Mouse (Mus musculus) thymus, postnatal 0 days (tissue): ENCODE measurements around the gene Hoxa4. TPM values are rescaled to one million over a fixed set of nuclear protein-coding genes. Genes with fewer than 3 reads are reported as not detected.

Experiments
- DNase-seq: peaks from one replicate; pipeline ENCODE4 v3.0.0-alpha.2; 2015; ENCODE audit warnings: low spot score
- polyA plus RNA-seq: library from polyadenylated mRNA; unstranded; fragments of >200 nt; fragmentation: Nextera tagmentation; extraction: Ambion mirVana; gene quantifications from 2 replicates; pipeline ENCODE4 v1.2.1, GENCODE M21; 2015

Gene Hoxa4
- polyA plus RNA-seq, 1 experiment from 2014 or later = 0.27 TPM

GRCm38 (mm10) chr6:52217895-52218642 lies 26.5 kb upstream of the Hoxa4 start:
- no peak for DNase-seq

- peak; percentile 57 for DNase-seq
Observed at GRCm38 (mm10) chr6:52217459-52217768, 25.9 kb upstream of the Hoxa4 start.

GRCm38 (mm10) chr6:52216691-52217458 lies 25.3 kb upstream of the Hoxa4 start:
- no peak for DNase-seq

DNA sequence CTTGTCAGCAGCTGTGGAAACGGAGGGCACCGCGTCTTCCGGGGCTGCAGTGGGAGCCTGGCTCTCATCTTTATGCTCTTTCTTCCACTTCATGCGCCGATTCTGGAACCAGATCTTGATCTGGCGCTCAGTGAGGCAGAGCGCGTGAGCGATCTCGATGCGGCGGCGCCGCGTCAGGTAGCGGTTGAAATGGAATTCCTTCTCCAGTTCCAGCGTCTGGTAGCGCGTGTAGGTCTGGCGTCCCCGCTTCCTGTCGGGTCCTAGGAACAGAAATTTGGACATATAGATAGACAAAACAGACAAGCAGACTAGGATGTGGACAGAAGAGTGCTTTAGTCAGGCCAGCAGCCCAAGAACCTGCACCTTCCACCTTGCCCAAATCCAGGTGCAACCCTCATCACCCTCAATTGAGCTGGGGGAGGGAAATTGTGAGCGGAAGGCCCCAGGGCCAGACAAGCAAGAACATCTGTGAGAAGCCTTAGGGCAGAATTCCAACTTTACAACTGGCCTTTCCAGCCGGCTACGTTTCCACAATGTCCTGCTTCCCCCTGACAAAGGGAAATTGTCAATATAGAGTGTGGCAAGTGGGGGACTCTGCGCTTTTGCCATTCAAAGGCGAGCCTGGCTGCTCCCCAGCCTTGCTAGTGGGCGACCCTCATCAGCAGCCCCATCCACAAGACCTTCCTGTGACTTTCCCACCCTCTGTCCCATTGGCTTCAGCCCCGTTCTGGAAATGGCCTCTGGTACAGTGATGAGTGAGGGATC lies 24.4 kb upstream of the Hoxa4 start:
- DNase-seq = no peak

DNA sequence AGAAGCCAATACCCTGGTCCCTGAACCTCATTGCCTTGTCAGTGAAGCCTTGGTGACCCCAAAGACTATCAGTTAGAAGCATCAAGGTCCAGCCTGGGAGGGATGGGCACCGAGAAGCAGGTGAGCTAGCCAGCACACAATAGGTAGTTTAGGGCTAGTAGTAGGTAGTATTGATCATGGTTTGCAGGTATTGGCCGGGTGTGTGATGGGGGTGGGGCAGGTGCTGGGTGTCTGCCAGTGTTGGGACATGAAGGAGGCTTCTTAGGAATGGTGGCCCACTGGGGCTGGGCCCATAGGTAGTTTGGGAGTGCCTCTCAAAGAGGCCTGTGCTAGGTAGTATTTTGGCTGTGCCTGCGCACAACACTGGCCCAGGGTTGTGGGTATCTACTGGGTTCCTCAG lies 23.5 kb upstream of the Hoxa4 start:
- DNase-seq = no peak

- no peak for DNase-seq
Observed at GRCm38 (mm10) chr6:52214271-52214670, 22.7 kb upstream of the Hoxa4 start.

GRCm38 (mm10) chr6:52213119-52213986 lies 21.8 kb upstream of the Hoxa4 start, which contains the start of the genes Hoxa3 and Gm28308:
Gene Hoxa3 (minus strand): TSS chr6:52213336.
Gene Gm28308 (minus strand): TSS chr6:52213339.
- DNase-seq = no peak

- no peak for DNase-seq
Observed at GRCm38 (mm10) chr6:52212556-52213118, 21.1 kb upstream of the Hoxa4 start.

- no peak for DNase-seq
Observed at GRCm38 (mm10) chr6:52211961-52212360, 20.4 kb upstream of the Hoxa4 start.

- peak; percentile 63 for DNase-seq
Observed at GRCm38 (mm10) chr6:52211170-52211935, 19.8 kb upstream of the Hoxa4 start.

DNA sequence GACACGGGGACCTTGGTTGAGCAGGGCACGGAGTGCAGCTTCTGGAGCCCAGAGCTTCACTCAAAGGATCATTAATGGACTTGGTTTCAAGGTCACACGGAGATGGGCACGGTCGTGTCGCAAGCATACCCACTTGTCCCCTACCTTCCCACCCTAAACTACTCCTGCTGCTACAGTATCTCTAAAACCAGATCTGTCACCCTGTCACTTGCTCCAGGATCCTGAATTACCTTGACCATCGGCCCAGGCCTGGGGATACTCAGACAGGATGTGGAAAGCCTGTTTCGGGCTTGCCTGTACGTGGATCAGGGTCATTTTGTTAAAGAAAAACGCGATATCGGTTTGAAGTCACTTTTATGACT lies 18.1 kb upstream of the Hoxa4 start:
- DNase-seq = no peak

GRCm38 (mm10) chr6:52208868-52209684 lies 17.5 kb upstream of the Hoxa4 start:
- DNase-seq = no peak

- no peak for DNase-seq
Observed at GRCm38 (mm10) chr6:52208072-52208867, 16.7 kb upstream of the Hoxa4 start, which contains the start of gene Hoxa6. Gene Hoxa6 (minus strand): TSS chr6:52208722.

GRCm38 (mm10) chr6:52207684-52207976 lies 16.1 kb upstream of the Hoxa4 start:
- no peak for DNase-seq

DNA sequence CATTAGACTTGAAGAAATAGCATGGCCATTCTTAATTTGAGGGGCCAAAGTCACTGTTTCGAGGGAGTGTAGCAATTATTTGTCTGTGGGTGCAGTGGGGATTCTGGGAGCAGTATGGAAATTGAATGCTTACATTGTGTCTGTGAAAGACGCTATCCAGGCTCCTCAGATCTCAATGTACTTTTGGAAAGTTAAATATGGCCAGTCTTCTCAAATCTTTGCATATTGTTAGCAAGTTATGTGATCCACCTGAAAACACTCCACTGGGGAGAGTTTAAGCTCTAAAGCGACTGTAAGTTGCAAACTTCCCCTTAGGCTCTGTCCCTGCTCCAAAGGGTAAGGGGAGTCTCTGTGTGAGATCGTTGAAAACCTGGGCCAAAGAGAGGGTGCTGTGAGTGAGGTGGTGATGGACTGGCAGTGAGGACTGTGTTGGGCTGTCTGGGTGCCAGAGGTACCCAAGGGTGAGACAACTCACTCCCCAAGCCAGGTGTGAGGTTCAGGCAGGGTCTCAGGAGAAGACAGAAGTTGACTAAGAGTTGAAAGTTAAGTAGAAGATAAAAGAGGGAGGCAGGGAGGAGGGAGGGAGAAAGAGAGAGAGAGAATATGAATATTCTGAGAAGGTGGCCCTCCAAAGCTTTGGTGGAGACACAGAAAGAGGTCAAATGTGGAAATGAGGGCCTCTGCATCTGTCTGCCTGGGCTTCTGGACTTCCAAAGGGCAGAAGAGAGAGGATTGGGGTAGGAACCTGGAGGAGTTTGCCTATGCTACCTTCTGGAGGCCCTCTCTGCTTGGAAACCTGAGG lies 15.5 kb upstream of the Hoxa4 start:
- no peak for DNase-seq

GRCm38 (mm10) chr6:52205638-52206621 lies 14.4 kb upstream of the Hoxa4 start:
- DNase-seq = no peak
